Mouse (Mus musculus) cerebellum, postnatal 36 days (tissue): ENCODE measurements around the gene Pheta1.
A peak's percentile ranks its signal among the peaks of the same experiment; 100 is the strongest.
"Not testable (repeated sequence)": the region's sequence is repeated elsewhere in the genome, so short reads cannot be mapped to it uniquely, and the experiment has no call there.

Experiments
- DNase-seq, 2 experiments: peaks; one replicate each; pipeline ENCODE4 v3.0.0; 2021 to 2022; ENCODE audit warnings: mixed read lengths in 2 of 2

The Pheta1 gene

GRCm38 (mm10) chr5:121845361-121845760 is 3.4 kb upstream of the Pheta1 start:
- no peak for DNase-seq

GRCm38 (mm10) chr5:121846322-121846721 is 2.5 kb upstream of the Pheta1 start:
- DNase-seq, result no peak

- DNase-seq, result not testable (repeated sequence)
These were observed 1.5 kb upstream of the Pheta1 start for GRCm38 (mm10) chr5:121847269-121847668.

- peak in 1 of 2 experiments; percentile 63 for DNase-seq
These were observed 707 bp upstream of the Pheta1 start for GRCm38 (mm10) chr5:121848035-121848519.

- DNase-seq, result peak in 1 of 2 experiments; percentile 32
These were observed 930 bp downstream of the Pheta1 start for GRCm38 (mm10) chr5:121849478-121850349.

GRCm38 (mm10) chr5:121853368-121854051 is 4.7 kb downstream of the Pheta1 start:
- peak; percentile 29 to 50 for DNase-seq

- DNase-seq, result no peak
These were observed 6.0 kb downstream of the Pheta1 start for GRCm38 (mm10) chr5:121854768-121855167.

GRCm38 (mm10) chr5:121856740-121857139 is 8.0 kb downstream of the Pheta1 start:
- DNase-seq, result no peak

GRCm38 (mm10) chr5:121858427-121858826 is 9.6 kb downstream of the Pheta1 start:
- no peak for DNase-seq

- DNase-seq, result no peak
These were observed 13.2 kb downstream of the Pheta1 start for GRCm38 (mm10) chr5:121861964-121862363.

GRCm38 (mm10) chr5:121864330-121864729 is 15.5 kb downstream of the Pheta1 start:
- no peak for DNase-seq

GRCm38 (mm10) chr5:121867963-121868362 is 19.2 kb downstream of the Pheta1 start:
- DNase-seq, result no peak

- DNase-seq, result no peak
These were observed 22.0 kb downstream of the Pheta1 start for GRCm38 (mm10) chr5:121870832-121871231.

GRCm38 (mm10) chr5:121871515-121872030 is 22.8 kb downstream of the Pheta1 start:
- no peak for DNase-seq

- peak; percentile 82 to 83 for DNase-seq
These were observed 23.4 kb downstream of the Pheta1 start for GRCm38 (mm10) chr5:121872158-121872557.

GRCm38 (mm10) chr5:121875041-121875440 is 26.3 kb downstream of the Pheta1 start:
- no peak for DNase-seq

GRCm38 (mm10) chr5:121876901-121877300 is 28.1 kb downstream of the Pheta1 start:
- no peak for DNase-seq

GRCm38 (mm10) chr5:121878703-121879102 is 29.9 kb downstream of the Pheta1 start:
- no peak for DNase-seq

GRCm38 (mm10) chr5:121879211-121879610 is 30.4 kb downstream of the Pheta1 start:
- peak; percentile 20 to 34 for DNase-seq

- DNase-seq, result no peak
These were observed 34.6 kb downstream of the Pheta1 start for GRCm38 (mm10) chr5:121883356-121883755.

- DNase-seq, result peak in 1 of 2 experiments; percentile 11
These were observed 40.6 kb downstream of the Pheta1 start for GRCm38 (mm10) chr5:121889375-121889774.

GRCm38 (mm10) chr5:121889819-121890362 is 41.1 kb downstream of the Pheta1 start:
- no peak for DNase-seq

- no peak for DNase-seq
These were observed 42.1 kb downstream of the Pheta1 start for GRCm38 (mm10) chr5:121890925-121891324.
